Mouse (Mus musculus) heart, embryonic 15.5 days (tissue): Measurements from ENCODE around the gene Zscan4e. TPM values are rescaled to one million over a fixed set of nuclear protein-coding genes. Genes with fewer than 3 reads are reported as not detected.
"Not testable (repeated sequence)": the region's sequence is repeated elsewhere in the genome, so short reads cannot be mapped to it uniquely, and the experiment has no call there.

Experiments used
- ATAC-seq: fragments of 200-750 bp; cut with Nextera tagmentation; replicated peaks from 2 replicates; pipeline ENCODE4 v1.8.0; 2017; ENCODE audit warnings: low read depth, moderate TSS enrichment; ENCODE audit not compliant: insufficient number of reproducible peaks, insufficient read depth, low FRiP score
- H3K27ac ChIP-seq: fragments of 300-500 bp; sonication (generic); 2 replicates; pipeline ENCODE4 v1.5.1; 2015; ENCODE audit warnings: mild to moderate bottlenecking, inconsistent platforms
- H3K27me3 ChIP-seq: fragments of 300-500 bp; sonication (generic); 2 replicates; pipeline ENCODE4 v1.6.1; 2015; ENCODE audit warnings: inconsistent platforms
- H3K36me3 ChIP-seq: fragments of 300-500 bp; sonication (generic); 2 replicates; pipeline ENCODE4 v1.6.1; 2015; ENCODE audit warnings: mild to moderate bottlenecking, inconsistent platforms
- H3K4me1 ChIP-seq: fragments of 300-500 bp; sonication (generic); replicated peaks from 2 replicates; pipeline ENCODE4 v1.6.1; 2015; ENCODE audit warnings: inconsistent platforms
- H3K4me2 ChIP-seq: fragments of 300-500 bp; sonication (generic); 2 replicates; pipeline ENCODE4 v1.6.1; 2015; ENCODE audit warnings: inconsistent platforms, mild to moderate bottlenecking, moderate library complexity
- H3K4me3 ChIP-seq: fragments of 300-500 bp; sonication (generic); 2 replicates; pipeline ENCODE4 v1.5.1; 2015; ENCODE audit warnings: mild to moderate bottlenecking, inconsistent platforms
- H3K9ac ChIP-seq: fragments of 300-500 bp; sonication (generic); 2 replicates; pipeline ENCODE4 v1.6.1; 2015; ENCODE audit warnings: mild to moderate bottlenecking, inconsistent platforms
- H3K9me3 ChIP-seq: fragments of 300-500 bp; sonication (generic); replicated peaks from 2 replicates; pipeline ENCODE4 v1.6.1; 2016; ENCODE audit warnings: inconsistent platforms
- microRNA-seq: library from miRNA; unstranded; fragments of <30 nt; microRNA quantifications from one replicate; pipeline ENCODE4, GENCODE M21; 2016
- polyA plus RNA-seq: library from polyadenylated mRNA; unstranded; fragments of >200 nt; fragmentation: Nextera tagmentation; extraction: Ambion mirVana; gene quantifications from 2 replicates; pipeline ENCODE4 v1.2.1, GENCODE M21; 2015

The Zscan4e gene
- not detected in 2 replicates for polyA plus RNA-seq

GRCm38 (mm10) chr7:11310582-11310981 is at the start of gene Zscan4e:
Zscan4e (minus strand) TSS chr7:11310682.
- not testable (repeated sequence) for H3K4me3 ChIP-seq, H3K4me1 ChIP-seq, H3K36me3 ChIP-seq, ATAC-seq, H3K27ac ChIP-seq, H3K9ac ChIP-seq, H3K27me3 ChIP-seq, H3K4me2 ChIP-seq, H3K9me3 ChIP-seq

Small RNA genes within 50 kb of the gene (microRNA-seq; reads per million reads assigned to microRNA genes)
- not detected for gene Gm23087
- not detected for gene Gm26248

Other genes starting within 250 kb of the Zscan4e start
- not detected in 2 replicates for gene Zscan4-ps1, start 241.0 kb downstream of the Zscan4e start, polyA plus RNA-seq
- gene Zscan4d, start 144.5 kb downstream of the Zscan4e start, polyA plus RNA-seq: not detected in 2 replicates
- not detected in 2 replicates for gene Zscan4f, start 87.2 kb upstream of the Zscan4e start, polyA plus RNA-seq
- gene Zscan4-ps2, start 203.6 kb upstream of the Zscan4e start, polyA plus RNA-seq: not detected in 2 replicates